Mouse (Mus musculus): ENCODE data around the gene Fos.

DNA sequence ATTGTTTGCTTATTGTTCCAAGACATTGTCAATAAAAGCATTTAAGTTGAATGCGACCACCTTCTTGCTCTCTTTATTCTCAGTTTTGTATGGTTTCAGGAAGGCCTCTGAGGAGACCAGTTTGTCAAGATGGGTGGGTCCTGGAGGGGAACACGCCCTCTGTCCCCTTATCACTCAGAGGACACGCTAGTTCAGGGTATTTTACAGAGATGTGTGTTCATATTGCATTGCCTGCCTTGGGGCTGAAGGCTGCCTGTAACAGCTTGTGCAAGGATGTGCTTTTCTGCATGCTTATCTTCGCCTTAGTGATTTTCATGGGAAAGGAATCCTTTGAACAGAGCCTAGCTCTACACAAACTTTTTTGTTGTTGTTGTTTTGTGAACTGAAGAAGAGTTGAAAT, 3.5 kb downstream of the Fos start:
- TF ChIP-seq CTCF (IDR thresholded peaks at IDR 0.05; ENCODE audit: borderline replicate concordance, extremely low read depth, insufficient read depth, insufficient read length) (no peak), POLR2A (IDR thresholded peaks at IDR 0.05; ENCODE audit: borderline replicate concordance, extremely low read depth, insufficient read depth, insufficient read length, poor library complexity, severe bottlenecking) (no peak)
